Mouse (Mus musculus) forebrain, embryonic 15.5 days (tissue): ENCODE measurements around the gene Txndc11. TPM values are rescaled to one million over a fixed set of nuclear protein-coding genes. Genes with fewer than 3 reads are reported as not detected.
A peak's percentile ranks its signal among the peaks of the same experiment; 100 is the strongest.

Experiments used
- ATAC-seq: fragments of 200-750 bp; cut with Nextera tagmentation; replicated peaks from 2 replicates; pipeline ENCODE4 v1.8.0; 2017; ENCODE audit warnings: mild to moderate bottlenecking, moderate TSS enrichment, moderate library complexity
- H3K27ac ChIP-seq: fragments of 300-500 bp; sonication (generic); replicated peaks from 2 replicates; pipeline ENCODE4 v1.5.1; 2015; ENCODE audit warnings: mild to moderate bottlenecking, inconsistent platforms
- H3K27me3 ChIP-seq: fragments of 300-500 bp; sonication (generic); 2 replicates; pipeline ENCODE4 v1.6.1; 2015; ENCODE audit warnings: inconsistent platforms
- H3K36me3 ChIP-seq: fragments of 300-500 bp; sonication (generic); 2 replicates; pipeline ENCODE4 v1.6.1; 2015; ENCODE audit warnings: mild to moderate bottlenecking, inconsistent platforms
- H3K4me1 ChIP-seq: fragments of 300-500 bp; sonication (generic); 2 replicates; pipeline ENCODE4 v1.6.1; 2015; ENCODE audit warnings: inconsistent platforms
- H3K4me2 ChIP-seq: fragments of 300-500 bp; sonication (generic); replicated peaks from 2 replicates; pipeline ENCODE4 v1.6.1; 2015; ENCODE audit warnings: mild to moderate bottlenecking, inconsistent platforms
- H3K4me3 ChIP-seq: fragments of 300-500 bp; sonication (generic); 2 replicates; pipeline ENCODE4 v1.5.1; 2015; ENCODE audit warnings: mild to moderate bottlenecking, inconsistent platforms
- H3K9ac ChIP-seq: fragments of 300-500 bp; sonication (generic); replicated peaks from 2 replicates; pipeline ENCODE4 v1.6.1; 2015; ENCODE audit warnings: mild to moderate bottlenecking, inconsistent platforms
- H3K9me3 ChIP-seq: fragments of 300-500 bp; sonication (generic); 2 replicates; pipeline ENCODE4 v1.6.1; 2016; ENCODE audit warnings: inconsistent platforms
- WGBS: fragments of 180-500 bp; shearing (Covaris S2); methylation state at CpG from one replicate; pipeline ENCODE4 v1.1.7; 2015; ENCODE audit warnings: mixed read lengths; 5-methylcytosine and 5-hydroxymethylcytosine counted together
- polyA plus RNA-seq: library from polyadenylated mRNA; unstranded; fragments of >200 nt; fragmentation: Nextera tagmentation; extraction: Ambion mirVana; gene quantifications from 2 replicates; pipeline ENCODE4 v1.2.1, GENCODE M21; 2015

Txndc11 gene
- polyA plus RNA-seq, 1 experiment from 2014 or later = 34.4 TPM

DNA sequence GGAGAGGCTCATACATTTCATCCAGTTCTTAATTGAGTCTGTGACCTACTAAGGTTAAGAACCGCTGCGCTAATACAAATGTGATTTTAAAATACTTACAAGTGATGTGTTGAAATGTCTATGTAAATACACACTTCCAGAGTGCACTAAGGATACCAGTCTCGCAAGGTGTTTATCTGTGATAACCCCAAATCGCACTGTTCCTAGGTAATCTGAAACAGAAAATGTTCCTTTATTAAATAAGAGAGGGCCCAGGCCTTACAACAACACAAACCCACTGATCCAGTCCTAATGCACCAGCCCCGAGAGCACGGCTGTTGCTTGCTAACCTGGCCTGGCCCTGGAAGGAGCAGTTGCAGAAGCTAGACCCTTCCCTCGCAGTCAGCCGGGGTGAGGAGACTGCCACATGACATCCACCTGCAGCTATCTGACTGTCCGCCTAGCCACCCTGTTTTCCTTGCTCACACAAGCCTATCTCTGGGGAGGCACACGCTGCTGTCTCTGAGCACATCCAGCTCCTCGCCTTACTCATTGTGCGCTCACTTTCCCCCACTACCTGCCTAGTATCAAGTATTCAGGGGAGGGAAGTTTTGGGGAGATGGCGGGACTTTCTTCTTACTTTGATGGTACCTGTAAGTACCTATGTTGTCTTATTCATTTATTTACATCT lies 40.6 kb downstream of the Txndc11 start:
- H3K4me1 ChIP-seq = no peaks in the 10 kb centered on the region
- H3K4me3 ChIP-seq = no peak overlapping the region
- no peak overlapping the region for H3K27ac ChIP-seq
- no peaks in the 10 kb centered on the region for H3K9me3 ChIP-seq
- no peak for ATAC-seq
- WGBS = 94% methylated on average over 13 of the region's 13 CpGs
- H3K9ac ChIP-seq = no peak overlapping the region
- peaks cover 25% of the 10 kb centered on the region for H3K36me3 ChIP-seq
- no peak overlapping the region for H3K4me2 ChIP-seq
- no peaks in the 10 kb centered on the region for H3K27me3 ChIP-seq

DNA sequence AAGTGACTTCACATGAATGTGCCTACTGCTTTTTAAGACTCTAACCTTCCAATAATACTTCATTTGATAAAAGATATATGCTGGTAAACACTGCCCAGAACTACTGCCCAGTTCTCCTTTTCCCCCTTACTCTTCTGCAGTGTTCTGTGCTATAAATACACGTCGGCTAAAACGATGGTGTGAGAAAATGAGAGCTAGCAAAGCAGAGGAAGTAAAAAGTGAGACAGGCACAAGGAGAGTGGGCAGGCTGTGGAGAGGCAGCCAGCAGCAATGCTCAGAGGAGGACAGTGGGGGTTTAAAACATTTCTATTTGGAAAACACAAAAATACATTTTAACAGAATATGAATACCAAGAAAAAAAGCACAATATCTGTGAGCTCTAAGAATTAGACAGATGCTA lies 41.9 kb downstream of the Txndc11 start:
- 93% methylated on average over 3 of the region's 3 CpGs for WGBS
- no peak for ATAC-seq
- Histone ChIP-seq H3K4me1 (peaks cover 10% of the 10 kb centered on the region), H3K27me3 (no peaks in the 10 kb centered on the region), H3K4me2 (no peak overlapping the region), H3K9me3 (no peaks in the 10 kb centered on the region), H3K36me3 (peaks cover 36% of the 10 kb centered on the region), H3K27ac (no peak overlapping the region), H3K4me3 (no peak overlapping the region), H3K9ac (no peak overlapping the region)

DNA sequence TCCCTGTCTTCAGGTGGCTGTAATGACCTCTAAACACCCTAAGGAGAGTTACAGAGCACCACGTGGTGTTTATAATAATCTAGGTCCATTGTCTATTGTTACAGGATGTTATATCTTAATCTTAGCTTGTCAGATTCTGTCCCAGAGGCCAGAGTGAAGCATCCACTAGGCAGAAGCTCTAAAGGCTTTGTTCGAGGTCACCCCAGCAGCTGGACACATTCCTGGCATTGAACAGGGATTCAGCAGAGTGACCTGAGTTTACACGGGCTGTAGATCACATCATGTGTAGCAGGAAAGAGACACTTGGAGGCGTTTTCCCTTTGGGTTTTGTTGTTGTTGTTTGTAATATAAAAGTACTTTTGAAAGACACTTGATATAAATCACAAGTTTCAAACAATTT lies 42.4 kb downstream of the Txndc11 start:
- WGBS = 80% methylated on average over 4 of the region's 4 CpGs
- no peaks in the 10 kb centered on the region for H3K27me3 ChIP-seq
- no peak overlapping the region for H3K9ac ChIP-seq
- no peaks in the 10 kb centered on the region for H3K9me3 ChIP-seq
- no peak overlapping the region for H3K4me3 ChIP-seq
- no peak for ATAC-seq
- no peak overlapping the region for H3K27ac ChIP-seq
- H3K4me2 ChIP-seq = no peak overlapping the region
- H3K4me1 ChIP-seq = peaks cover 14% of the 10 kb centered on the region
- peaks cover 36% of the 10 kb centered on the region for H3K36me3 ChIP-seq

DNA sequence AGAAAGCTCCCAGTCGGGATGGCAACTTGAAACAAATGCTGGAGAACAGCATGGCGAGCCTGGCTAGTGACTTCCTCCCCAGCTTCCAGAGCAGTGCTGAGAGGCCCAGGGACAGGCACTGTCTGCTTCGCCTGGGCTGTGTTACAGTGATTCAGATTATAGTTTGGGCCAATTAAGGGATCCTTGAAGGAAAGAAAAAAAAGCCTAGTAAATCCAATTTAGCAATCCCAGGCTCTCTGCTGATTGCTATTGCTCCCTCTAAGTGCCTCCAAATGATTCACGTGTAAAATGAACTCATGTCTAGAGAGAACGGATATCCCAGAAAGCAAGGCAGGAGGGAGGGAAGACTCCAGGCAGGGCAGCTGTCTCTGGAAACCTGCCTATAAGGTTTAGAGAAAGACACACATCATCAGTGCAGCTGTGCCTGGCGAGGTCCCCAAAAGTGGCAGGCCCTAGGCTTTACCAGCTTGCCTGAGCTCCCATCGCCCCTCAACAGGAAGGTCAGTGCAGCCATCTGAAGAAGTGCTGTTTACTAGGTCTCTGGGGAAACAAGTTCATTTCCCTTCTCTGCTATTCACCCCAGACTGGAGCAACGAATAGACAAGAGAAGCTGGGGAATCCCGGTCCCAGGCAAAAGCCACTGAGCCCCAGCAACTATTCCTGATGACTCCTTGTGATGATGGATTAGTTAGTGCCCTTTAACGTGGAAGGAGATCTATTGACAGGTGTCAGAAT lies 43.4 kb downstream of the Txndc11 start:
- Histone ChIP-seq H3K4me2 (no peak overlapping the region), H3K27ac (0 out of 2 replicates have a peak overlapping the region, but pooled peaks have one; percentile 24), H3K4me3 (no peak overlapping the region), H3K9ac (no peak overlapping the region), H3K27me3 (no peaks in the 10 kb centered on the region), H3K9me3 (no peaks in the 10 kb centered on the region), H3K36me3 (peaks cover 36% of the 10 kb centered on the region), H3K4me1 (peaks cover 23% of the 10 kb centered on the region)
- WGBS = 73% methylated on average over 10 of the region's 10 CpGs
- no peak for ATAC-seq

DNA sequence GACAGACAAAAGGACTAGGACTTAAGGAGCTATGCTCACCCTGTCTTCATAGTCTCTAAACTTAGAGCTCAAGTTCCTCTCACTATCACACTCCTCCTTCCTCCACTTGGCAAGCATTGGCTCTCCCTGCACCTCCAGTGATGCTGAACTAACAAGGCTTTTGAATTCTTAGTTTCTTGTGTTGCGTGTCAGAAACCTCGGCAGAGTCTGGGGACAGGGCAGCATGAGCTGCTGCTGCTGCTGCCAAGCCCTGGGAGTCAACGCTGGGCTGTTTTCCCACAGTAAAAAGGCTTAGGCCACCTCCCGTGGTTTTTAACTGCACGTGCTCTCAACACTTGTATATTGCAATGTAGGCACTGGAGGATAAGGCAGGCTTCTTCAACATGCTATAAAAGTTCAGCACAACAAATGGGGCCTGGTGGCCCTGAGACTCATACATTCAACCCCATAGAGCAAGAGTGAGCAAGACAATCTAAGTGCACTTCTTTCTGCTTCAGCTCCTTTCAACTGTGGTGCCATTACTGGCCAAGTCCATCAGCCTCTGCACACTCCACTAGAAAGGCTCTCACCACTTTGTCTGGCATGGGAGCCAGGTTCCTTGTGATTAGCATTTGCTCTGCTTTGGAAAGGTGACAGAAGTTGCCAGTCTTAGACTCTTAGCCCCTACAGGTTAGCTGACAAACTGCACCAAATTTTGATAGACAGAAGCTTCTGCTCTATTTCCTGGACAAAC lies 47.4 kb downstream of the Txndc11 start:
- no peak overlapping the region for H3K4me3 ChIP-seq
- no peak overlapping the region for H3K9ac ChIP-seq
- no peak overlapping the region for H3K4me2 ChIP-seq
- peaks cover 62% of the 10 kb centered on the region for H3K36me3 ChIP-seq
- peaks cover 23% of the 10 kb centered on the region for H3K4me1 ChIP-seq
- WGBS = 16% methylated on average over 5 of the region's 5 CpGs
- no peaks in the 10 kb centered on the region for H3K9me3 ChIP-seq
- peak; percentile 80 for ATAC-seq
- H3K27me3 ChIP-seq = no peaks in the 10 kb centered on the region
- peak overlapping the region; percentile 49; the same call in 1 of the 2 replicates for H3K27ac ChIP-seq

DNA sequence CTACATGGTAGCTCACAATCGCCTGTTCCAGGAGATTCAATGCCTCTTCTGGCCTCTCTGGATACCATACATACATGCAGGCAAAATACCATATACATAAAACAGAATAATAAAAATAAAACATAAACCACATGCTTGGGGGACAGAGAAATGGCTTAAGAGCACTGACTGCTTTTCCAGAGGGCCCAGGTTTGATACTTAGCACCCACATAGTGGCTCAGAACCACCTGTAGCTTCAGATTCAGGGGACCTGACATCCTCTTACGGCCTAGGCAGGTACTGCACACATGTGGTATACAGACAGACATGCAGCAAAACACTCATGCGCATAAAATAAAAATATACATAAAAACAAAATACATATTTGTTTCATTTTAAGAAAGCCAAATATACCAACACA lies 48.2 kb downstream of the Txndc11 start:
- WGBS = 94% methylated on average over 3 of the region's 3 CpGs
- H3K27ac ChIP-seq = no peak overlapping the region

DNA sequence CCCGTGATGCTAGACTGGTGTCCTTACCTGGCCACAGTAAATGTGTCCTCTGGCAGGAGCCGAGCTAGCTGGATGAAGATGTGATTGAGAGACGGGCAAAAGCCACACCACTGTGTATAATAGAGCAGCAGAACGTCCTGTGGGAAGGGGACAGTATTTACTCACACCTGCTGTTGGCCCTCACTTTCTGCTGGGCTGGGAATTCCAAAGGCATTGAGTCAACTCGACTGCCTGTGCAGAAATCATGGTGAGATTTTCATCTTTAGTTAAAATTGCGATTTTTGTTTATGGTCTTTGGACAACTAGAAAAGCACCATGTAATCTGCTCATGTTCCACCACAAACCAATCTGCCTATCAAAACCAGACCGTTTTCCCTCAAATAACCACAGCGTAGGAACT lies 50.3 kb downstream of the Txndc11 start:
- H3K36me3 ChIP-seq = peaks cover 54% of the 10 kb centered on the region
- no peaks in the 10 kb centered on the region for H3K27me3 ChIP-seq
- no peak overlapping the region for H3K9ac ChIP-seq
- peaks cover 28% of the 10 kb centered on the region for H3K4me1 ChIP-seq
- WGBS = 89% methylated on average over 8 of the region's 8 CpGs
- no peak overlapping the region for H3K27ac ChIP-seq
- no peak for ATAC-seq
- no peaks in the 10 kb centered on the region for H3K9me3 ChIP-seq
- H3K4me3 ChIP-seq = no peak overlapping the region
- H3K4me2 ChIP-seq = no peak overlapping the region

More for the DNA sequence above, 48.2 kb downstream of the Txndc11 start:
- no peak overlapping the region for H3K9ac ChIP-seq
- peaks cover 28% of the 10 kb centered on the region for H3K4me1 ChIP-seq
- no peak for ATAC-seq
- H3K4me3 ChIP-seq = no peak overlapping the region
- H3K27me3 ChIP-seq = no peaks in the 10 kb centered on the region
- H3K36me3 ChIP-seq = peaks cover 59% of the 10 kb centered on the region
- H3K9me3 ChIP-seq = no peaks in the 10 kb centered on the region
- H3K4me2 ChIP-seq = no peak overlapping the region

DNA sequence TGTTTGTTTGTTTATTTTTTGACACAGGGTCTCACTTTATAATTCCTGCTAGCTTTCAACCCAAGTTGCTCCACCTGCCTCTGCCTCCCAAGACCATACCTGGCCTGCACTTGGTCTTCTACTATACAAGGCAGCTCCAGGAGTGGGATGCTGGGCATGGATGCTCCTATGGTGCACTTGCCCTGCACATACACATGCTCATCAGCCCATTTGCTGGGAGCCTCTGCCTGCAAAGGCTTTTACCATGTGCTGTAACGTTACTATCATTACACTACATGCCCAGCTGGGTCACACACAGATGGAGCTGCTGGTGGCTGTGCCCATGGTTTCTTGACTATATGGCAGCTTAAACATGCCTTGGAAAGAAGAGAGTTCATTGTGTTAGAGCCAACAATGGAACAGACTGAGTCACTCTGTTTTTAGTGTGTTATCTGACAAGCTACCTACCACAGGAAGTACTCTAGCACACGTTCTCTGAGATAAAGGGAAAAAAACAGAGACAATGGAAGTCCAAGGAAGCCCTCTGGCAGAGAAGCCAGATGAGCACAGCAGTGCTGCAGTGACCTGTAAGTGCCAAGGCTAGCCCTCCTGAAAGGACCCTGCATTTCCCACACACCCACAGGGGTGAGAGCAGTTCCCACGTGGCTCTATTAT lies 56.1 kb downstream of the Txndc11 start:
- no peak for ATAC-seq
- 78% methylated on average over 3 of the region's 3 CpGs for WGBS

DNA sequence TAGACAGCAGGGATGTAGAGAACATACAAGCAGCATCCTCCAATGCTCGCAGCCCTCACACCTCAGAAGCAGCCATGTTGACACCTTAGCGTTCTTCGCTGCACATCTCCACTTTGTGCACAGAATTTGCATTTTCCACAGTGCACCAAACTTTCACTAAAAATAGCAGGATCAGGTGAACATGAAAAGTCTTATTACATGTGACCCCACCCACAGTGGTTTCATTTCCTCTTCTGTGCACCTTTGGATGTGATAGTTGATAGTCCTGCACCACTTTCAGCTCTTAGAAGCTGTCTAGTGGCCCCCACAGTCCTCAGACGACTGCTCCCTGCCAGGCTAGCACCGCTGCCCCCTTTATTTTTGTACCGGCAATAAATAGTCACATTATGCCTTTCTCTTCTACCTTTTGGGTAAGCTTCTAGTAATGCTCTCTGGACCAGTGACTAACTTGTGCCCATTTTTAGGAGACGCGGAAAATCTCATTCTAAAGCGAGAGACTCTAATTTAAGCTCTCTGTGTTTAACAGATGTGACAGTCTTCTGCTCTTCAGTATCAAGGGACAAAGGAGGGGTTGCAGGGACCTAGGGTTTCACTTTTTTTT lies 56.7 kb downstream of the Txndc11 start:
- WGBS = 83% methylated on average over 9 of the region's 9 CpGs
- no peak overlapping the region for H3K4me2 ChIP-seq
- peaks cover 13% of the 10 kb centered on the region for H3K4me1 ChIP-seq
- no peaks in the 10 kb centered on the region for H3K9me3 ChIP-seq
- H3K27ac ChIP-seq = no peak overlapping the region
- H3K36me3 ChIP-seq = peaks cover 63% of the 10 kb centered on the region
- no peaks in the 10 kb centered on the region for H3K27me3 ChIP-seq
- ATAC-seq = no peak
- H3K9ac ChIP-seq = no peak overlapping the region
- no peak overlapping the region for H3K4me3 ChIP-seq

More for the DNA sequence above, 56.1 kb downstream of the Txndc11 start:
- no peaks in the 10 kb centered on the region for H3K27me3 ChIP-seq
- no peaks in the 10 kb centered on the region for H3K9me3 ChIP-seq
- 0 out of 2 replicates have a peak, but pooled peaks cover 7% of the 10 kb centered on the region for H3K4me1 ChIP-seq
- H3K9ac ChIP-seq = no peak overlapping the region
- no peak overlapping the region for H3K4me2 ChIP-seq
- H3K36me3 ChIP-seq = peaks cover 63% of the 10 kb centered on the region
- no peak overlapping the region for H3K27ac ChIP-seq
- no peak overlapping the region for H3K4me3 ChIP-seq

DNA sequence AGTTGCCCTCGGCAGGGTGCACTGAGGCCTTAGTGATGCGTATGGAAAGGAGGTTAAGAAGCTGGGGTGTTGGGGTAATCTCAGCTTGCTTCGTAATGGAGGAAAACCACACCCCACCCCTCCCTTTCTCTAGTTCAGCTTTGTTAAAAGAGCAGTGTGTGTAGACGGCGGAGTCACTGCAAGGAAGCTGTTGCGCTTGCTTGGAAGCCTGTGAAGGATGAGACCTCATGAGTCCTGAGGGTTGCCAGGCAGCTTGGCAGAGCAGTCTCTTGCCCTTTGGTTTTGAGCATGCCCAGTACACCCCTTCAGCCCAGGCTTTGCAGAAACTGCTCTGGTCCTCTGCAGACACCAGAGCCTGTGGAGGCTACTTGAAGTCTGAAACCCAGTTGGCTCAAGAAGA lies 61.4 kb downstream of the Txndc11 start:
- 75% methylated on average over 6 of the region's 6 CpGs for WGBS

DNA sequence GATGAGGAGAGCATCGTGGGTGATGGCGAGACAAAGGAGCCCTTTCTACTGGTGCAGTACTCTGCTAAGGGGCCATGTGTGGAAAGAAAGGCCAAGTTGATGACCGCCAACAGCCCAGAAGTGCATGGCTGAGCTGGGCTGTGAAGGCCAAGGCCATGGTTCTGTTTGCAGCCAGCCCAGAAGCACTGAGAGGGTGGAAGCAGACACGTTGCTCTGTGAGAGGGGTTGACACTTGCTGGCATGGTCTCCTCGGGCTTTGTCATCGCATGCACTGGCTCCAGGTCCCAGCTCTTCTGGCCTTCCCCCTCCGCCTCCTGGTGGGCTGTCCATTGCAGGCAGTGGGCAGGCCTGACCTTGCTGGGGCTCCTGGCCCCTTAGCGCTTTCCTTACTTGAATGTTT lies 62.0 kb downstream of the Txndc11 start:
- Histone ChIP-seq H3K4me3 (no peak overlapping the region), H3K9me3 (no peaks in the 10 kb centered on the region), H3K36me3 (peaks cover 48% of the 10 kb centered on the region), H3K27me3 (no peaks in the 10 kb centered on the region), H3K4me2 (no peak overlapping the region), H3K4me1 (peaks cover 58% of the 10 kb centered on the region), H3K27ac (0 out of 2 replicates have a peak overlapping the region, but pooled peaks have one; percentile 23), H3K9ac (no peak overlapping the region)
- no peak for ATAC-seq
- 89% methylated on average over 8 of the region's 8 CpGs for WGBS

More for the DNA sequence above, 61.4 kb downstream of the Txndc11 start:
- H3K27me3 ChIP-seq = no peaks in the 10 kb centered on the region
- H3K9ac ChIP-seq = no peak overlapping the region
- no peak for ATAC-seq
- peaks cover 52% of the 10 kb centered on the region for H3K4me1 ChIP-seq
- no peak overlapping the region for H3K4me3 ChIP-seq
- H3K27ac ChIP-seq = no peak overlapping the region
- no peaks in the 10 kb centered on the region for H3K9me3 ChIP-seq
- no peak overlapping the region for H3K4me2 ChIP-seq
- peaks cover 48% of the 10 kb centered on the region for H3K36me3 ChIP-seq
